In genomic region chr5:31598579-31598978, GRCm38 (mm10) we compare ENCODE assay signal across 8 mouse cellular contexts. TPM values are rescaled to one million over a fixed set of nuclear protein-coding genes. Genes with fewer than 3 reads are reported as not detected.
DNase-seq lines count a peak whose midpoint lies in the region; ATAC-seq and TF ChIP-seq lines count a peak whose summit lies in the region.

No protein-coding gene starts in this region.

- no peak for ATAC-seq in hindbrain, embryonic 14.5 days (ENCODE audit: low FRiP score)
- ATAC-seq in liver, postnatal 0 days: no peak
- ATAC-seq in erythroid progenitor cell, adult 5-6 weeks (replicated peaks; ENCODE audit: low FRiP score, poor library complexity, severe bottlenecking): no peak

- DNase-seq in hindbrain, embryonic 10.5 days (ENCODE audit: low spot score): peak; percentile 39
- no peak for DNase-seq in hindbrain, embryonic 14.5 days (ENCODE audit: low spot score)
- no peak for DNase-seq in testis, postnatal 14 days (ENCODE audit: low spot score)
- peak; percentile 67 for DNase-seq in adrenal gland, postnatal 25 days
- peak; percentile 46 for DNase-seq in liver, postnatal 0 days
- DNase-seq in thymus, postnatal 25 days: peak; percentile 56

- H3K9ac ChIP-seq in hindbrain, embryonic 14.5 days: no peak overlapping the region
- H3K9ac ChIP-seq in liver, postnatal 0 days (replicated peaks): no peak overlapping the region

- no peak overlapping the region for H3K27ac ChIP-seq in hindbrain, embryonic 10.5 days
- H3K27ac ChIP-seq in hindbrain, embryonic 14.5 days: no peak overlapping the region
- no peak overlapping the region for H3K27ac ChIP-seq in testis, adult 2 months (ENCODE audit: control insufficient read depth, insufficient read depth, low read depth, low read length)
- H3K27ac ChIP-seq in liver, postnatal 0 days (ENCODE audit: low read depth): no peak overlapping the region

- H3K4me1 ChIP-seq in hindbrain, embryonic 10.5 days (replicated peaks): peaks cover 11% of the 10 kb centered on the region
- H3K4me1 ChIP-seq in hindbrain, embryonic 14.5 days (replicated peaks; ENCODE audit: control insufficient read depth, insufficient read depth, low read length): peaks cover 6% of the 10 kb centered on the region; the same call in 1 of the 2 replicates
- peaks cover 3% of the 10 kb centered on the region for H3K4me1 ChIP-seq in testis, adult 2 months (ENCODE audit: control insufficient read depth, insufficient read depth, low read length)
- peaks cover 16% of the 10 kb centered on the region for H3K4me1 ChIP-seq in liver, postnatal 0 days (ENCODE audit: insufficient read depth)

- no peak overlapping the region for H3K4me2 ChIP-seq in hindbrain, embryonic 14.5 days (replicated peaks)
- no peak overlapping the region for H3K4me2 ChIP-seq in liver, postnatal 0 days (ENCODE audit: low read depth, low read length)

- no peak for TF ChIP-seq POLR2A in testis, adult 2 months (IDR thresholded peaks at IDR 0.05; ENCODE audit: control insufficient read depth, low read depth, low read length)

- H3K27me3 ChIP-seq in hindbrain, embryonic 10.5 days (ENCODE audit: insufficient read depth, poor library complexity, severe bottlenecking): peaks cover 15% of the 10 kb centered on the region
- H3K27me3 ChIP-seq in hindbrain, embryonic 14.5 days (ENCODE audit: control insufficient read depth, insufficient read depth, low read length): 0 out of 2 replicates have a peak, but pooled peaks cover 4% of the 10 kb centered on the region
- no peaks in the 10 kb centered on the region for H3K27me3 ChIP-seq in testis, adult 2 months (ENCODE audit: control insufficient read depth, insufficient read depth, low read length)
- no peaks in the 10 kb centered on the region for H3K27me3 ChIP-seq in liver, postnatal 0 days (ENCODE audit: insufficient read depth, low read length)

- WGBS in hindbrain, embryonic 10.5 days: 50% methylated on average over 4 of the region's 4 CpGs
- WGBS in hindbrain, embryonic 14.5 days: 68% methylated on average over 4 of the region's 4 CpGs
- 57% methylated on average over 4 of the region's 4 CpGs for WGBS in liver, postnatal 0 days (ENCODE audit: insufficient replicate concordance)

- H3K36me3 ChIP-seq in hindbrain, embryonic 10.5 days: no peaks in the 10 kb centered on the region
- H3K36me3 ChIP-seq in hindbrain, embryonic 14.5 days (replicated peaks; ENCODE audit: control insufficient read depth, insufficient read depth): no peaks in the 10 kb centered on the region
- H3K36me3 ChIP-seq in testis, adult 2 months (ENCODE audit: control insufficient read depth, insufficient read depth, low read length): no peaks in the 10 kb centered on the region
- no peaks in the 10 kb centered on the region for H3K36me3 ChIP-seq in liver, postnatal 0 days (replicated peaks; ENCODE audit: insufficient read depth, low read length)

- no peak for TF ChIP-seq EP300 in liver, postnatal 0 days (IDR thresholded peaks at IDR 0.05; ENCODE audit: low read depth)

- TF ChIP-seq CTCF in testis, adult 2 months (IDR thresholded peaks at IDR 0.05; ENCODE audit: control insufficient read depth, insufficient read depth, insufficient replicate concordance, low read depth, low read length): peak; percentile 4; the same call in 1 of the 2 replicates
- TF ChIP-seq CTCF in liver, postnatal 0 days (IDR thresholded peaks at IDR 0.05; ENCODE audit: low read depth): peak; percentile 53

- H3K9me3 ChIP-seq in hindbrain, embryonic 10.5 days: no peaks in the 10 kb centered on the region
- H3K9me3 ChIP-seq in hindbrain, embryonic 14.5 days (ENCODE audit: control insufficient read depth, low read length): no peaks in the 10 kb centered on the region
- H3K9me3 ChIP-seq in liver, postnatal 0 days (ENCODE audit: low read length): no peaks in the 10 kb centered on the region

- no peak overlapping the region for H3K4me3 ChIP-seq in hindbrain, embryonic 10.5 days
- no peak overlapping the region for H3K4me3 ChIP-seq in hindbrain, embryonic 14.5 days (replicated peaks; ENCODE audit: low read length)
- no peak overlapping the region for H3K4me3 ChIP-seq in testis, adult 2 months (ENCODE audit: control insufficient read depth, low read depth, low read length)
- H3K4me3 ChIP-seq in liver, postnatal 0 days (ENCODE audit: low read depth, low read length): no peak overlapping the region

RNA-seq across cellular contexts. Expression of gene Mrpl33, which starts 1.8 kb away (rescaled TPM):
- polyA plus RNA-seq in hindbrain, embryonic 10.5 days (2016; fragmentation: Nextera tagmentation; extraction: Ambion mirVana): 240 and 250 TPM in 2 replicates
- polyA plus RNA-seq in hindbrain, embryonic 14.5 days (2014; fragmentation: Nextera tagmentation; extraction: Ambion mirVana): 182 and 214 TPM in 2 replicates
- polyA plus RNA-seq in testis, adult 2 months (2012; rRNA removed): 18.2 and 22.5 TPM in 2 replicates
- 408 and 439 TPM in 2 replicates for total RNA-seq in adrenal gland, postnatal 25 days (2021)
- polyA plus RNA-seq in liver, postnatal 0 days (2015; fragmentation: Nextera tagmentation; extraction: Ambion mirVana): 165 and 167 TPM in 2 replicates
- total RNA-seq in erythroid progenitor cell, adult 5-6 weeks (2015; ENCODE audit: low replicate concordance): 109 and 117 TPM in 2 replicates
- 34.1 and 76.0 TPM in 2 replicates for total RNA-seq in erythroid progenitor cell, adult 5-6 weeks (2017; ENCODE audit: low replicate concordance)

Comparison
In these comparisons a context has a peak if more than half of its experiments do, and no peak if none do; other contexts are left out.
1. DNase-seq: peak in hindbrain, embryonic 10.5 days (single experiment), adrenal gland, postnatal 25 days (single experiment), liver, postnatal 0 days (single experiment) and thymus, postnatal 25 days (single experiment); none in hindbrain, embryonic 14.5 days (single experiment) and testis, postnatal 14 days (single experiment).